Mouse (Mus musculus) ES-CJ7 (cell line): Measurements from ENCODE around the gene Per3.

Experiments
- DNase-seq: peaks from one replicate; pipeline ENCODE4 v3.0.0; 2011; ENCODE audit warnings: low read depth, low spot score

The Per3 gene

GRCm38 (mm10) chr4:150958536-150958935, 85.9 kb downstream of the Per3 start:
- no peak for DNase-seq

GRCm38 (mm10) chr4:150957106-150957458, 87.4 kb downstream of the Per3 start:
- DNase-seq: no peak

GRCm38 (mm10) chr4:150956369-150957105, 87.9 kb downstream of the Per3 start:
- no peak for DNase-seq
